Mouse (Mus musculus) liver, embryonic 15.5 days (tissue): ENCODE results near the gene Spef1. TPM values are rescaled to one million over a fixed set of nuclear protein-coding genes. Genes with fewer than 3 reads are reported as not detected.
A peak's percentile ranks its signal among the peaks of the same experiment; 100 is the strongest.

ENCODE experiments used
- ATAC-seq: fragments of 200-750 bp; cut with Nextera tagmentation; 2 replicates; pipeline ENCODE4 v1.8.0; 2017; ENCODE audit warnings: moderate number of reproducible peaks, mild to moderate bottlenecking, moderate library complexity; ENCODE audit not compliant: insufficient read depth
- H3K27ac ChIP-seq: fragments of 300-500 bp; sonication (generic); replicated peaks from 2 replicates; pipeline ENCODE4 v1.5.1; 2015; ENCODE audit warnings: mild to moderate bottlenecking, inconsistent platforms
- H3K27me3 ChIP-seq: fragments of 300-500 bp; sonication (generic); 2 replicates; pipeline ENCODE4 v1.6.1; 2015; ENCODE audit warnings: mild to moderate bottlenecking, inconsistent platforms
- H3K36me3 ChIP-seq: fragments of 300-500 bp; sonication (generic); replicated peaks from 2 replicates; pipeline ENCODE4 v1.6.1; 2015; ENCODE audit warnings: moderate library complexity, mild to moderate bottlenecking, inconsistent platforms
- H3K4me1 ChIP-seq: fragments of 300-500 bp; sonication (generic); replicated peaks from 2 replicates; pipeline ENCODE4 v1.6.1; 2015; ENCODE audit warnings: inconsistent platforms
- H3K4me2 ChIP-seq: fragments of 300-500 bp; sonication (generic); 2 replicates; pipeline ENCODE4 v1.6.1; 2015; ENCODE audit warnings: moderate library complexity, mild to moderate bottlenecking, inconsistent platforms
- H3K4me3 ChIP-seq: fragments of 300-500 bp; sonication (generic); replicated peaks from 2 replicates; pipeline ENCODE4 v1.5.1; 2015; ENCODE audit warnings: mild to moderate bottlenecking, inconsistent platforms
- H3K9ac ChIP-seq: fragments of 300-500 bp; sonication (generic); 2 replicates; pipeline ENCODE4 v1.6.1; 2015; ENCODE audit warnings: moderate library complexity, mild to moderate bottlenecking, inconsistent platforms
- H3K9me3 ChIP-seq: fragments of 300-500 bp; sonication (generic); replicated peaks from 2 replicates; pipeline ENCODE4 v1.6.1; 2016; ENCODE audit warnings: inconsistent platforms
- WGBS: fragments of 180-500 bp; shearing (Covaris S2); methylation state at CpG from one replicate; pipeline ENCODE4 v1.1.7; 2015; ENCODE audit warnings: mixed read lengths; ENCODE audit not compliant: insufficient replicate concordance; 5-methylcytosine and 5-hydroxymethylcytosine counted together
- polyA plus RNA-seq: library from polyadenylated mRNA; unstranded; fragments of >200 nt; fragmentation: Nextera tagmentation; extraction: Ambion mirVana; gene quantifications from 2 replicates; pipeline ENCODE4 v1.2.1, GENCODE M21; 2015

The Spef1 gene
- polyA plus RNA-seq, 1 experiment from 2014 or later = 1.6 TPM

DNA sequence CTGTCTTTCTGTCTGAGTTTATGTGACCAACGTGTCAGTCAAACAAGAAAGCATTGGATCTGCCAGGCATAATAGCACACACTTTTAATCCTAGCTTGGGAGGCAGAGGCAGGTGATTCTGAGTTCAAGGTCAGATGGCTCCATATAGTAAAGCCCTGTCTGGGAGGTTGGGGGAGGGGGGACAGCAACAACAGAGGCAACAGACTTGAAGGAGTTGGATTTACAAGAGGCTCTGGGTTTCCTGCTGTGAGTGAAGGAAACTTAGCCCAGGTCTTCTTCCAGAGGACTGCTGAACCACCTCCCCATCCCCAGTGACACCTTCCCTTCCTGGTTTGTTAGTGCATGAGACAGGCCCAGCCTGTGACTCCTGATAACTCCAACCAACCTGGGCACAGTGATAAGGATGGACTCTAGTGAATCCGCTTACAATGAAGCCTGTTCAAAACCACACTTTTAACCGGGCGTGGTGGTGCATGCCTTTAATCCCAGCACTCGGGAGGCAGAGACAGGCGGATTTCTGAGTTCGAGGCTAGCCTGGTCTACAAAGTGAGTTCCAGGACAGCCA is 34.8 kb downstream of the Spef1 start:
- peak overlapping the region; percentile 51 for H3K4me2 ChIP-seq
- ATAC-seq = peak; percentile 97
- H3K4me3 ChIP-seq = 0 out of 2 replicates have a peak overlapping the region, but pooled peaks have one; percentile 4
- H3K27ac ChIP-seq = peak overlapping the region; percentile 86
- no peak overlapping the region; the same call in 1 of the 2 replicates for H3K9ac ChIP-seq
- no peaks in the 10 kb centered on the region for H3K27me3 ChIP-seq
- 41% methylated on average over 7 of the region's 7 CpGs for WGBS
- H3K9me3 ChIP-seq = no peaks in the 10 kb centered on the region
- peaks cover 65% of the 10 kb centered on the region for H3K4me1 ChIP-seq
- peaks cover 96% of the 10 kb centered on the region for H3K36me3 ChIP-seq

DNA sequence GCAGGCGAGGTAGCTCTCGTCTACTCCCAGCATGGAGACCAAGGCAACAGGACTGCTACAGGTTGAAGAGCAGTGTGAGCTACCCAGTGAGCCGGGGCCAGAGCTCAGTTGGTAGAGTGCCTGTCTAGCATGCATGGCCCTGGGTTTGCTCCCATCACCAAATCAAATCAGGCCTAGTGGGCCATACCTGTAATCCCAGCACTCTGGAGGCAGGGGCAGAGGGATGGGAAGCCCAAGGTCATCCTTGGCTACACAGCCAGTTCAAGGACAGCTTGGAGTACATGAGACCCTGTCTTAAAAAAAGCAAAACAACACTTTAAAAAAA is 37.9 kb downstream of the Spef1 start:
- Histone ChIP-seq H3K9me3 (no peaks in the 10 kb centered on the region), H3K4me1 (peaks cover 39% of the 10 kb centered on the region), H3K9ac (no peak overlapping the region), H3K36me3 (peaks cover 98% of the 10 kb centered on the region), H3K27ac (peak overlapping the region; percentile 33; the same call in 1 of the 2 replicates), H3K27me3 (no peaks in the 10 kb centered on the region), H3K4me2 (no peak overlapping the region), H3K4me3 (no peak overlapping the region)
- no peak for ATAC-seq
- 72% methylated on average over 3 of the region's 3 CpGs for WGBS

DNA sequence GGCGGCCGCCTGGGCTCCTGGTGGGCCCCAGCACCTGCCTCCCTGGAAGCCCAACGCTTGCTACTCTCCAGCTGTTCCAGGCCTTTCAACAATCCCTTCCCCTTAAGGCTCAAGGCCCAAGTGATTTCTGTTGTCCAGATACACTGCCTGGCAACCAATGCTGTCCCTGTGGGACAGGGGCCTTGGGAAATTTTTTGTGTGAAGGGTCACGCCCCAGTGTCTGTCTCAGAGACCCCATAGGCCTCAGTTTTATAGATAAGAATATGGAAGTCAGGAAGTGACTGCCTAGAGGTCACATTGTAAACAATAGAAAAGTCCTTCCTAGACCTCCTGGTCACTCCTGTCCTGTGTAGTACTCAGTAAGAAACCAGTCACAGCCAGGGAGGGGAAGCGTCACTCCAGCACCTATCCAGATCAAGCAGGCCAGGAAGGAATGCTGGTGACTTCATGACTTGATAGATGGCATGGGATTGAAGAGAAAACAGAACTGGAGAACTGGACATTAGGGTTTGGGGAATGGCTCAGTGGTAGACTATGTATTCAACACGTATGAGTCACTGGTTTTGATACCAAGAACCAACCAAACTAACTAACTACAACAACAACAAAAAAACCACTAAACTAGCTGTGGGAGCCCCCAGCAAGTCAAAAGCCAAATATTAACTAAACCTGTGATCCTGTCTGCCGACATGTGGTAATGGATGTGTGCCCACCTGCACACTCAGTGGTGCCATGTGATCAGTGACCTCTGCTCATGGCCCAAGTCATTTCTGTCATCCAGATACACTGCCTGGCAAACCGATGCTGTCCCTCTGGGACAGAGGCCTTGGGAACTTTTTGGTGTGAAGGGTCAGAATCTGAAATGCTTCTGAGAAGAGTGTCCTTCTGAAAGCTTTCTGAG is 38.5 kb downstream of the Spef1 start:
- ATAC-seq = no peak
- WGBS = 83% methylated on average over 8 of the region's 8 CpGs
- H3K27ac ChIP-seq = peak overlapping the region; percentile 33; the same call in 1 of the 2 replicates
- H3K9me3 ChIP-seq = no peaks in the 10 kb centered on the region
- H3K4me2 ChIP-seq = no peak overlapping the region
- peaks cover 98% of the 10 kb centered on the region for H3K36me3 ChIP-seq
- H3K9ac ChIP-seq = no peak overlapping the region
- peaks cover 32% of the 10 kb centered on the region for H3K4me1 ChIP-seq
- no peak overlapping the region for H3K4me3 ChIP-seq
- no peaks in the 10 kb centered on the region for H3K27me3 ChIP-seq

DNA sequence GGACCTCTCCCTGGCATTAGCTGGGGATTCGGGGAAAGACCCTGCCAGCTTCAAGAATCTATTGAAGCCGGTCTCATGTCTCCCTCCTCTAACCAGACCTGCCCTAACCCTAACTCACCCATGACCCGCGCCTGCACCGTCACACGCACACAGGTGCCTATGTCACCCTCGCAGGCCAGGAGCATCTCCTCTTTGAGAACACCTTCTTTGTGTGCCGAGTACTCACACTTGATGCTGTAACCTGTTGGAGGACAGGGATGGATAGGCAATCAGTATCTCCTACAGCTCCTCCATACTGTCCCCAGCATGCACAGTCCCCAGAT is 40.1 kb downstream of the Spef1 start:
- Histone ChIP-seq H3K36me3 (peaks cover 94% of the 10 kb centered on the region), H3K4me2 (no peak overlapping the region), H3K9ac (no peak overlapping the region), H3K4me3 (no peak overlapping the region), H3K9me3 (no peaks in the 10 kb centered on the region), H3K27ac (no peak overlapping the region), H3K4me1 (peaks cover 30% of the 10 kb centered on the region), H3K27me3 (no peaks in the 10 kb centered on the region)
- ATAC-seq = no peak
- 92% methylated on average over 8 of the region's 8 CpGs for WGBS

DNA sequence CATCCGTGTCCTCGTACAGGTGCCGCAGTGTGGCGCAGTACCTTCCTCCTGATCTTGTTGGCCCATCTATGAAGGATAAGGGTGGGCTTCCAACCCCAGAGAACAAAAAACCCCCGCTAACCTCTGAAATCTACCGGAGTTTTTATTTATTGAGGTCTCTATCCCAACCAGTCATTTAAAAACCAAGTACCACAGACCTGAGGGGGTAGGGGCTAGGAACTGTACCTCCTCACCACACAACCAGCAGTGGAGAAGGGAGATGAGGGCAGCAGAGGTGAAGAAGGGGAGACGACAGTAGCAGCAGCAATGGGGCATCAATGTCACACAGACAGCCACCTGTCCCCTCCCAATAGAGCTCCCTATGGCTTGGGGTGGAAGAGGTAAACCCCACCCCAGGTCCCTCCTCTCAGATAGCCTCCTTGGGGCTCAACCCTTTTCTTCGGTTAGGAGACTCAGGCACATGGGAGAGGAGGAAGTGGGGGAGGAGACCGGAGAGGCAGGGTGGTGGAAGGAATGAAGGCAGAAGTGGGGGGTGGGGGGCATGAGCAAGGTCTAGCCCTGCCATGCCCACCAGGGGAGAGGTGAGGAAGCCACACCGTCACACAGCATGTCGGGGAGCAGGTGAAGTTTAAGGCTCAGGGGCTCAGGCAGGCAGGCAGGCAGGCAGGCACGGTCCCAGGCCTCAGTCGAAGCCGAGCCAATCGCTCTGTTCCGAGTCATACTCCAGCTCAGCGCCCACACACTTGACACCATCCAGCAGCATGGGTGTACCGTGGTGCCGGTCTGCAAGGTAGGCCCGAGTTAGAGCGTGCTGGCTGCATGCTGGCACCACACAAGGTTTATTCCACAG is 40.7 kb downstream of the Spef1 start:
- no peak for ATAC-seq
- 78% methylated on average over 21 of the region's 21 CpGs for WGBS
- H3K27me3 ChIP-seq = no peaks in the 10 kb centered on the region
- H3K4me2 ChIP-seq = no peak overlapping the region
- no peak overlapping the region for H3K27ac ChIP-seq
- H3K4me1 ChIP-seq = peaks cover 29% of the 10 kb centered on the region
- no peaks in the 10 kb centered on the region for H3K9me3 ChIP-seq
- H3K36me3 ChIP-seq = peaks cover 88% of the 10 kb centered on the region
- no peak overlapping the region for H3K9ac ChIP-seq
- no peak overlapping the region for H3K4me3 ChIP-seq

DNA sequence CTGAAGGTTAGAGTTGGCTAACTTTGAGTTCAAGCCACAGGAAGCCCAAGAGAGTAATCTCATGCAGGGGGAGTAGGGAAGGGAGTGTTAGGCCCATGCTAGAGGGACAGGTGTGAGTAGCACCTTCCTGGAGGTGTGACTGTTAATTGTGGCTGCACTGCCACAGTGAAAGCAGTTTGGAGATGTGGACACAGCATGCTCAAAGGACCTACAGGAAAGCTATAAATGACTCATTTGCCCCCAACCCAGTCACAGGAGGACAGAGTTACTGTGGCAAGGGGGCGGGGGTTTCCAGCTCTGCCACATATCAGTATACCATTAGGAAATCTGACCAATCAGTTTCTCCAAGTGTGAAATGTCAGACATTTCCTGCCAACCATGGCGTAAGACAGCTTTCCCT is 41.5 kb downstream of the Spef1 start:
- Histone ChIP-seq H3K9me3 (no peaks in the 10 kb centered on the region), H3K4me2 (no peak overlapping the region), H3K27ac (no peak overlapping the region), H3K4me1 (peaks cover 28% of the 10 kb centered on the region), H3K4me3 (no peak overlapping the region), H3K36me3 (peaks cover 79% of the 10 kb centered on the region), H3K27me3 (no peaks in the 10 kb centered on the region), H3K9ac (no peak overlapping the region)
- WGBS = 78% methylated on average over 2 of the region's 2 CpGs
- ATAC-seq = no peak

DNA sequence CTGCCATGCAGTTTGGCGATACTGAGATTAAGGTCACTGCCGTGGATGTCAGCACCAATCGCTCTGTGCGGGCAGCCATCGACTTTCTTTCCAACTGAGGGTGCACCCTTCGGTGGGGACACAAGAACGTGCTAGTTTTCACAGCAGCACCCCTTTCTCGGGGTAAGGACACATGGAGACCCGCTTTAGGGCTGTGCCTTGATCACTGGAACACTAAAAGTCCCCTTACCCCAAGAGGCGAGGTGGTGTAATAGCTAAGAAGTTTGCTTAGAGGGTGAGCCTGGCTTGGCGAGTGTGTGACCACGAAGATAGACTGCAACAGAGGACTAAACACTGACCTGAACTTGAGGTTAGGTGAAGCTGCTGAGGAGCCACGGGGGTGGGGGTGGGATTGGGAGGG is 42.0 kb downstream of the Spef1 start:
- Histone ChIP-seq H3K4me2 (no peak overlapping the region), H3K4me1 (peaks cover 31% of the 10 kb centered on the region), H3K4me3 (no peak overlapping the region), H3K9ac (no peak overlapping the region), H3K9me3 (no peaks in the 10 kb centered on the region), H3K36me3 (peaks cover 75% of the 10 kb centered on the region), H3K27ac (no peak overlapping the region), H3K27me3 (no peaks in the 10 kb centered on the region)
- ATAC-seq = no peak
- 75% methylated on average over 13 of the region's 13 CpGs for WGBS

DNA sequence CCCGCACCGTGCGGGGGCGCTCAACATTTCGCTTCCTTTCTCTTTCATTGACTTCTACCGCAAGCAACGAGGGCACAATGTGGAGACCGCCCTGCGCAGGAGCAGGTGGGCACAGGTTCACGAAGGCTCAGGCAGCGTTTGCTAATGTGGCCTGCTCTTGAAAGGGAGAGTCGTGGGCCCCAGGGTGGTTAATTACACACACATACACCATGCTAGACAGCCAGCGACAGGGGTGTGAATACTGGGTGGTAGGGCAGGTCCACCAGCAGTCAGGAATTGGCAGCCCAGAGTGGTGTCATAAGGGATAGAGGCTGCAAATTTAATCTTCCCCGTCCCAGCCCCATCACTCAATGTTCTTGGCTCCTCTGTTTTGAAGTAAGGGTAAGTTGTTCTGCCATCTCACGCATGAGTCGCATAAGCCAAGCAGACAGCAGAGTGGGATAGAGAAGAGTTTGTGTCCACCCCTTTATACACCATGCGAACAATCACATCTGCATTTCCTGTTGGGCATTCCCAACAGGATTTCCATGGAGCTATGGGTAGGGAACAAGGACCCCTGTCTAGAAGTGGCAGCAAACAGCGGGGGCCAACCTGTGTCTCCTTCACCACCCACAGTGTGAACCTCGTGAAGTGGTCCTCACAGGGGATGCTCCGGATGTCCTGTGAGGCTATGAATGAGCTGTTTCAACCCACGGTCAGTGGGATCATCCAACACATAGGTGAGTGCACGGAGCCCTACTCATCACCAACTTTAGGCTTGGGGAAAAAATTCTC is 43.9 kb downstream of the Spef1 start:
- H3K36me3 ChIP-seq = peaks cover 55% of the 10 kb centered on the region
- peak; percentile 10 for ATAC-seq
- H3K4me1 ChIP-seq = peaks cover 43% of the 10 kb centered on the region
- H3K27me3 ChIP-seq = no peaks in the 10 kb centered on the region
- H3K4me2 ChIP-seq = peak overlapping the region; percentile 42
- H3K4me3 ChIP-seq = no peak overlapping the region
- 79% methylated on average over 22 of the region's 22 CpGs for WGBS
- no peaks in the 10 kb centered on the region for H3K9me3 ChIP-seq
- H3K27ac ChIP-seq = 0 out of 2 replicates have a peak overlapping the region, but pooled peaks have one; percentile 20
- no peak overlapping the region for H3K9ac ChIP-seq

DNA sequence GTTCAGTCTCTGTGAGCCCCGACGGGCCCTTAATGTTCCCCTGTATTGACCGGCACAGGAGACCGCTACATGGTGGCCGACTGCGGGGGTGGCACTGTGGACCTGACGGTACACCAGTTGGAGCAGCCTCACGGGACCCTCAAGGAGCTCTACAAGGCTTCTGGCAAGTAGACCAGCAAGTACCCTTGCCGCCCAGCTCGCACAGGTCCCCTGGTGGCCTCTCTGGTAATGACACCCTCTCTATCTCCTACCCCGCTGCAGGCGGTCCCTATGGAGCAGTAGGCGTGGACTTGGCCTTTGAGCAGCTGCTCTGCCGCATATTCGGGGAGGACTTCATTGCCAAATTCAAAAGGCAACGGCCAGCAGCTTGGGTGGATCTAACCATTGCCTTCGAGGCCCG is 44.5 kb downstream of the Spef1 start:
- Histone ChIP-seq H3K27ac (peak overlapping the region; percentile 48; the same call in 1 of the 2 replicates), H3K9me3 (no peaks in the 10 kb centered on the region), H3K36me3 (peaks cover 49% of the 10 kb centered on the region), H3K4me3 (no peak overlapping the region), H3K4me2 (peak overlapping the region; percentile 42), H3K27me3 (no peaks in the 10 kb centered on the region), H3K9ac (no peak overlapping the region), H3K4me1 (peaks cover 47% of the 10 kb centered on the region)
- ATAC-seq = peak; percentile 78
- WGBS = 25% methylated on average over 18 of the region's 18 CpGs

DNA sequence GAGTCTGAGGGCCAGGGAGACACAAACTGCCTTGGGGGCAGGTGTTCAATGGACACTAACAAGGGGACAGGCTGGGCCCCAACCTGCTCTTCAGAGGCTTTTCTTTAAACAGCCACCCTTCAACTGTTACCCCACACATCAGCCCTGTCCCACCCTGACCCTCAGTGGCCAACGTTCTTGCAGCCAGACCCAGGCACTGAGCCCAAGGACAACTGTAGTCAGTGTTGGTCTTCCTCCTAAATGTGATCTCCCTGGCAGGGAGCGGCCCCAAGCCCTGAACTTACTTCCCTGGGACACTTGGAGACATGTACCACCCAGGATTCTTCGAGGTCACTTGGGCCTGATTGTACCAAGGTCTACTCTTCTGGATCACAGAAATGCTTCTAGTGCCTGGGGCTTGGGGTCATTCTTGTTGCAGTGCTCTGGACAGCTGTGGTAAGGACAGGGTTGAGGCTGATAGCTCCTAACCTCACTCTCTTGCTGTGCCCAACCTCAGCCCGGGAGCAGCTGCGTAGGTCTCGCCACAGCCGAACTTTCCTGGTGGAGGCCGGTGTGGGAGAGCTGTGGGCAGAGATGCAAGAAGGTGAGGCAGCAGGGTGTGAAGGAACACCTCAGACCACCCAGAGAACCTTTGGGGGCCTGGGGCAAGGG is 45.6 kb downstream of the Spef1 start:
- no peak overlapping the region for H3K4me2 ChIP-seq
- peaks cover 55% of the 10 kb centered on the region for H3K4me1 ChIP-seq
- H3K9me3 ChIP-seq = no peaks in the 10 kb centered on the region
- H3K27me3 ChIP-seq = no peaks in the 10 kb centered on the region
- H3K4me3 ChIP-seq = no peak overlapping the region
- no peak for ATAC-seq
- no peak overlapping the region; the same call in 1 of the 2 replicates for H3K27ac ChIP-seq
- no peak overlapping the region for H3K9ac ChIP-seq
- 84% methylated on average over 8 of the region's 8 CpGs for WGBS
- peaks cover 38% of the 10 kb centered on the region for H3K36me3 ChIP-seq
